Mouse (Mus musculus): ENCODE measurements around the gene Rdh19.

Rdh19 gene

DNA sequence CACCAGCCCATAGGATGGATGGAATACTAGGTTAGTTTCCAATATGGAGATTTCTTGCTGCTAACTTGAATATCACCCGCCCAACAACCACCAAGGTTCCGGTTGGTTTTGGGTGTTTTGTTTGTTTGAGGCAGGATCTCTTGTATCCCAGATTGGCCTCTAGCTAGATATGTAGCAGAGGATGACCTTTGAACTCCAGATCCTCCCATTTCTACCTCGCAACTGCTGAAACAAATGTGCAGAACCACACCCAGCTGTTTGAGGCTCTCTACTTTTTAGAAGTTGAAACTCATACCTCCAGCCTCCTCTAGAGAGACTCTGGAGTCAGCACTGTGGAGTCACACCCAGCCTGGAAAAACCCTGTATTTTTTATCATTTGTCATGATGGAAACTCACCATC lies 47.8 kb downstream of the Rdh19 start:
- no peaks in the 10 kb centered on the region; the same call in 1 of the 2 replicates for H3K27me3 ChIP-seq (ENCODE audit: control insufficient read depth, insufficient read depth, low read length, poor library complexity, severe bottlenecking)

DNA sequence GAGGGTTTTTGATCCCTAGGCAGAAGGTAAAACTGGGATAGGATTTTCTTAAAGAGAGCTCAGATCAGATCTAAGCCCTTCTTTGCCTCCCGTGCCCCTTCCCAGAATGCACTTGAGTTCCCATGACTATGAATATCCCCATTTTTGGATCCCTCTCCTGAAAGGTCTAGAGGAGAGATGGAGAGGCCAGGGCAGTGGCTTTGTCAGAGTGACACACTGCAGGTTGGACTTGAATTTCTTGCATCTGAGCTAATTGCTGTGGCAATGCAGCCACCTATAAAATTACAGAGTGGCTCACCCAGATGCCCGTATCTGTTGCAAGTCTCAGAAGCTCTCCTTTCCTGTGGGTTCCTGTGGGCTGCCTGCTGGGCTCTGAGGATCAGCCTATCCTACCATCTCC lies 48.5 kb downstream of the Rdh19 start, which contains the start of gene Sdr9c7:
Gene Sdr9c7 (plus strand): TSS at position 301 of the 400 bp plus-strand sequence.
- H3K36me3 ChIP-seq (ENCODE audit: control insufficient read depth, insufficient read depth, low read length, poor library complexity, severe bottlenecking): no peaks in the 10 kb centered on the region
- H3K27me3 ChIP-seq (ENCODE audit: control insufficient read depth, insufficient read depth, low read length, poor library complexity, severe bottlenecking): no peaks in the 10 kb centered on the region; the same call in 1 of the 2 replicates
- DNase-seq (ENCODE audit: low read depth, low spot score): no peak

More for the DNA sequence above, 47.8 kb downstream of the Rdh19 start:
- DNase-seq (ENCODE audit: low read depth, low spot score): no peak
- no peaks in the 10 kb centered on the region for H3K36me3 ChIP-seq (ENCODE audit: control insufficient read depth, insufficient read depth, low read length, poor library complexity, severe bottlenecking)

DNA sequence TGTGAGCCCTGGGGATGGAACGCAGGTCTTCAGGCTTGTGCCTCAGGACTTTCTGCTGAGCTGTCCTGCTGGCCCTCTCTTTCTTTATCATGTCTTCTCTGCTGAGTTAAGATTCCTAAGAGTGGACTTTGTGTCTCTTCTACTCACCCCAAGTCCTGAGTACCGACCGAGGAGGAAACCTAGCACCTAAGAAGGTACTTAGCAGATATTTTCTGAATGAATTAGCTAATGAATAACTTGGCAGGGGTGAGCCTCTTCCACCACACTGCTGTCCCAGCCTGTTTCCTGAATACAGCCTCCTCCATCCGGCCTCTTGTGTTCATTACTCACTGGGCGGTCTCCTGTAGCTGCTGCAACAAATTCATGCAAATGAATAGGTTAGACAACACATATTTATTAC lies 50.1 kb downstream of the Rdh19 start:
- H3K27me3 ChIP-seq (ENCODE audit: control insufficient read depth, insufficient read depth, low read length, poor library complexity, severe bottlenecking): no peaks in the 10 kb centered on the region; the same call in 1 of the 2 replicates
- no peak for DNase-seq (ENCODE audit: low read depth, low spot score)
- H3K36me3 ChIP-seq (ENCODE audit: control insufficient read depth, insufficient read depth, low read length, poor library complexity, severe bottlenecking): no peaks in the 10 kb centered on the region

DNA sequence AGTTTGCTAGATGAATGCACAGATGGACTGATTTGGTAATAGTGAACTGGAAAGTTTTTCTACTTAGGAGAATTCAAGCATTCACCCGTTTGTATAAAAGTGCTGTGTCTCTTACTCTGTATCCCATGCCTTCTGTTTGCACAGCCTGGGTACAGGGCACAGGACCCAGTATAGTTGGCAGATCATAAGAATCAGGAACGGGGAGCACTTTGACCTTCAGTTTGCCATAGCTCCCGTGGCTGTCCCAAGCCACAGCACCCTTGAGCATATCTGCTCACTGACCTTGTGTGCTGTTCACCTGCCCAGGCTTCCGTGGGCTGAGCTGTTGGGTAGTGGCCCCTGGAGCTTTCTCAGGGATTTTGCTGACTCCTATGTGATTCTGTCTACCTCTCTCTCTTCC lies 52.0 kb downstream of the Rdh19 start:
- no peak for DNase-seq (ENCODE audit: low read depth, low spot score)
- Histone ChIP-seq H3K36me3 (ENCODE audit: control insufficient read depth, insufficient read depth, low read length, poor library complexity, severe bottlenecking) (no peaks in the 10 kb centered on the region), H3K27me3 (ENCODE audit: control insufficient read depth, insufficient read depth, low read length, poor library complexity, severe bottlenecking) (no peaks in the 10 kb centered on the region; the same call in 1 of the 2 replicates)

DNA sequence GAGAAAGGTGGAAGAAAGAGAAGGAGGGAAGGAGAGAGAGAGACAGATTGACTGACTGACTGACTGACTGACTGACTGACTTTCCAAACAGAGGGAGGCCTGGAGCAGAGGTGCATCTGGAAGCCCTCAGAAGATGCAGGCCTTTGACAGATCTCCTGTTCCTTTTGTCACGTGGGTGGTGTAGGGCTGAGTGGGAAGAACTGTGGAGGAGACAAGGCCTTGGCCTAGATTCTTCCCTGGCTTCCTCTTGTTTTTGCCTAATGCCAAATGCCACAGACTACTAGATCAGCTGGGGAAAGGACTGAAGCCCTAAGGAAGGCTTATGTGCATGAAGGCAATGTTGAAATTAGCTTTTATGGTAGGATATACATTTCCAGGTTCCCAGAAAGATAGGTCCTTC lies 53.4 kb downstream of the Rdh19 start:
- no peaks in the 10 kb centered on the region for H3K36me3 ChIP-seq (ENCODE audit: control insufficient read depth, insufficient read depth, low read length, poor library complexity, severe bottlenecking)
- no peak for DNase-seq (ENCODE audit: low read depth, low spot score)
- no peaks in the 10 kb centered on the region; the same call in 1 of the 2 replicates for H3K27me3 ChIP-seq (ENCODE audit: control insufficient read depth, insufficient read depth, low read length, poor library complexity, severe bottlenecking)

DNA sequence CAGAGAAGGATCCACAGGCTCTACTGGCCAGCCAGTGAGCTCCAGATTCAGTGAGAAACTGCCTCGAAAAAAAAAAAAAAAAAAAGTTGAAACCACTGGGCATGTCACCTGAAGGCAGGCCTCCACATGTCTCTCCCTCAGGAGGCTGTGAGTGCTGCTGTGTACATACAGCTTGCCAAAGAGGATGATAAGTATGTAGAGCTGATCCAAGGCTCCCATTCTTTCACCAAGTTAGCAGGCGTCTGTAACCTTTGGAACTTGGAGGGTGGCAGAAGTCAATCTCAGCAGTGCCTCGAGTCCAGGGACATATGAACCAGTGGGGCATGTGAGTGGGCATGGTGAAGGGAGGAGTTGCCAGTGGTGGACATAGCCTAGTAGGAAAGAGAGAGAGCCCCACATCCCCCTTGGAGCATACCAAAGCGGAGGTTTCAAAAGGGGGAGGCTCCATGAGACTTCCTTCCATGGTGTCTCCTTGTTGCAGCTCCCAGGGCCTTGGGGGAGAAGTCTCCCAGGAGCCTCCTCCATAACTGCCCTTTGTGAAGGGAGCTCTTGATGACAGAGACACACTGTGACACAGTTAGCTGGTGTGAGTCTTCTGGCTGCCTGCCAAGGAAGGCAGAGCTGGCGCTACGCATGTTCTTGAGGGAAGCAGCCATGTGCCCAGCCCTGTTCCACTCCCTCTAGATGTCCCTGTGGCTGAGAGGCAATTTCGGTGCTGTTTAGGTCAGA lies 55.2 kb downstream of the Rdh19 start:
- DNase-seq (ENCODE audit: low read depth, low spot score): no peak
- H3K27me3 ChIP-seq (ENCODE audit: control insufficient read depth, insufficient read depth, low read length, poor library complexity, severe bottlenecking): no peaks in the 10 kb centered on the region; the same call in 1 of the 2 replicates
- H3K36me3 ChIP-seq (ENCODE audit: control insufficient read depth, insufficient read depth, low read length, poor library complexity, severe bottlenecking): no peaks in the 10 kb centered on the region

DNA sequence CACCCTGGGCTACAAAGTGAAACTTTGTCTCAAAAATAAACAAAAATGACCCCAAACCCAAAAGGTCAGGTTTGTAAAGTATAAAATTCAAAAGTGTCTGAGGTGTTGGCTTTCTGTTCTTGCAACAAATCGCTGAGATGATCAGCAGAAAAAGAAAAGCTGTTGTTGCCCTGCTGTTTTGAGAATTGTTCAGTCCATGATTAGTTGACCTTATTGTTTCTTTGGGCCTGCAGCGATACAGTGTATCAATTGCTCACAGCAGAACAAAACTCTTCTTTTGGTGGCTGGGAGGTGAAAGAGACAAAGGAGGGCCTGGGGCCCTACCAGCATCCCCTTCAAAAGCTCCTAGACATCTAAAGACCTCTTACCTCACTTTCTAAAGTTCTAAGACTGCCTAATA lies 56.4 kb downstream of the Rdh19 start:
- Histone ChIP-seq H3K27me3 (ENCODE audit: control insufficient read depth, insufficient read depth, low read length, poor library complexity, severe bottlenecking) (no peaks in the 10 kb centered on the region; the same call in 1 of the 2 replicates), H3K36me3 (ENCODE audit: control insufficient read depth, insufficient read depth, low read length, poor library complexity, severe bottlenecking) (no peaks in the 10 kb centered on the region)

DNA sequence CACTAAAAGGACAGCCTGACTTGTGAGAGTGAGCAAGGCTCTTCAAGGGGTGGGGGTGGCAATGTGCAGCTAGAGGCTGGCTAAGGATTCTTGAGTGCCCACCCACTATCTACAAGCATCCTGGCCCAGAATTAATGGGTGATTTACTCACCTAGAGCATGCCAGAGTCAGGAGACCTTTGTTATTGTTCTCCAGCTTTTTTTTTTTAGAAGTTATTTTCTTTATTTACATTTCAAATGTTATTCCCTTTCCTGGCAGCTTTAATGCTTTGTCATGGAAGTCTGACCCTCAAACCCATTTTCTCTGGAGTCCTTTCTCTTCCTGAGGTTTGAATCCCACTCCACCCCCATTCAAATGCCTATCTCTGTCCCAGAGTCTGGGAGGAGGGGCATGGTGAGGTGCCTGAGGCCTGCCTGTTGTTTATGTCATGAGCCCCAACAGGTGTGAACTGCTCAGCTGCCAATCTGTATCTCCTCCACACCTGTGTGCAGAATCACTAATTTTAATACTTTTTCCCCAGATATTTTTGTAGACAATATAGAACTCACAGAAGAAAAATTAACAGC lies 57.7 kb downstream of the Rdh19 start:
- H3K36me3 ChIP-seq (ENCODE audit: control insufficient read depth, insufficient read depth, low read length, poor library complexity, severe bottlenecking): no peaks in the 10 kb centered on the region
- DNase-seq (ENCODE audit: low read depth, low spot score): no peak
- no peaks in the 10 kb centered on the region; the same call in 1 of the 2 replicates for H3K27me3 ChIP-seq (ENCODE audit: control insufficient read depth, insufficient read depth, low read length, poor library complexity, severe bottlenecking)

More for the DNA sequence above, 56.4 kb downstream of the Rdh19 start:
- DNase-seq (ENCODE audit: low read depth, low spot score): no peak

Measured in splenic B cell, adult 2 months (primary cell).